Mouse (Mus musculus): ENCODE measurements around the gene Gpi1.
"Not testable (repeated sequence)": the region's sequence is repeated elsewhere in the genome, so short reads cannot be mapped to it uniquely, and the experiment has no call there.

Gpi1 gene

DNA sequence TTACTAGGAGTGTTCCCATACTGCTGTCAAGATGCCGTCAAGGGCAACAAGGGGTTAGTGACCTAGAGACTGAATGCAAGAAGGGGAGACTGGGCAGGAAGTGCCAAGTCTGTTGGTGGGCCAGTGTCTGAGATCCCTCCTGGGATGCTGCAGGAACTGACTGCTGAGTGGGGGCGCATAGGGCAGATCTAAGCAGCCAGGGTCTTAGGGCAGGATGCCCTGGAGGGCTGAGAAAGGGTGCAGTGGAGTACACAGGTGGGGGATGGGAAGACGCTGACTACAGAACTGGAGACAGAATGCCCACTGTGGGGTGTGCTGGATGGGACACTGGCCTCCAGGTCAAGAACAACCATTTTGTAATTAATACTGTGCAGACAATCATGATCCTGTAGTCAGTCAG, 46.3 kb downstream of the Gpi1 start:
- no peak for DNase-seq (ENCODE audit: low spot score in 2 of 2)

DNA sequence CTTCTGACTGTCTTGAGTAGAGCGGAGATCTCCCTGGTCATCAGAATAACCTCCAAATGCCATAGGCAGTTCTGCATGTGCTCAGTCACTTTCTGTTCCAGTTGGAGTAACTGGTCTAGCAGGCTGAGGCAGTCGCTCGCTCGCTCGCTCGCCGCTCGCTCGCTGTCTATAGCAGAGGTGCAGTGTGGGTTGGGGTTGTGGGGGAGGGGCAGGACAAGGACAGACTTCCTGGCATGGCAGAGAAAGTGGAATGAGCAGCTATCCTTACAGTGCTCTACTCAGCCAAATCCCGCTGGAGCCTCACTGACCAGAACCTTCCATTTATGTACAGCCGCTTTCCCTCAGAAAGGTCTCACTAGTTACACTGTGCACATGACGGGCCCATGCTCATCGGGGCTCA, 46.8 kb downstream of the Gpi1 start:
- no peak for DNase-seq (ENCODE audit: low spot score in 2 of 2)

DNA sequence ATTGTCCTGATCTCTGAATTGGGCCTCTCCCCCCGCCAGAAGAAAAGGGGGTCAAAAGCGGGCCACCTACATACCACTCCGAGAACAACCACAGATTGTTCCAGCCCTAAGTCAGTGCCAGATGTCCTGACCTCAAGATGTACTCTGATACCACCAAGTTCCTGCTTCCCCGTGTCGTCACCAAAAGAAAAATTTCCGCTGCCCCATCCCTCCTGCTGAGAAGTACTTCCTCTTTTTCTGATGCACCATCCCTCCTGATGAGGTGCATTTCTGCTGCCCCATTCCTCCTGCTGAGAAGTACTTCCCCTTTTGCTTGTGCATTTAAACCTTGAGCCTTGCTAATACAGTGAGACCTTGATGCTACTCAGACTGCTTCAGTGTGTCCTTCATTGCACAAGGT, 53.9 kb downstream of the Gpi1 start:
- DNase-seq (ENCODE audit: low spot score in 2 of 2), result not testable (repeated sequence)

DNA sequence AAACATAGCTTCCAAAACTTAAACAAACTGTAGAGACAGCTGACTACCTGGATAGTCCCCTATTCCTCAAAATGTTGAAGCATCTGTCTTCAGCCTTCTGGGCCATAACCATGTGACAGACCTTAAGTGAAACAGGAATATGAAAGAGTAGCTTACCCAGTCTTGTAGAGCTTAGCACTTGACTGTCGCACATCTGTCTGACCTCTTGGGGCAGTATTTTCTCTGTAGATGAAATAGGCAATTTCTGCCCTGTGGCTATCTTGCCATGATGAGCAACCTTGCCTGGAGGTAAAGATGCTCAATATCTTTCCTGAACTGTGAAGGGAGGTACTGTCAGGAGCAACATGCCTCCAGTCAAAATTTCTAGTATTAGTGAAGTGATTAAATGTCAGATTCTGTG, 57.9 kb downstream of the Gpi1 start:
- DNase-seq (ENCODE audit: low spot score in 2 of 2), result no peak

DNA sequence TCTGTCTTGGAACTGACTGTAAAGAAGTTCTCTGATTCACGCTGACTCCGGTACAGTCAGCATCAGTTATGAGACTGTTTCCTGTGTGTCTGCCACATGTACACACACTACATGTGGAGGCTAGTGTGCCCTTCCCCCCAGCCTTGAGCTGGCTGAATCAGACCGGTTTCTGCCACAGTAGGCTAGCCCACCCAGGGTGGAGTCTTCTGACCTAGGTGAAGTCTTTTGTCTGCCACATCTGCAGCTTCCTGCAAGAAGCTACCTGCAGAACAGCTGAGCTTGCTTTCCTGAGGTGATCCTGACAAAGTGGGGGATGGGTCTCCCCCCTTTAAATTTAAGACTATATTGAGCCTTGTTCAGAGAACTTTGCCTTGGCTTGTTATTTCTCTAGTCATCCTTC, 60.7 kb downstream of the Gpi1 start, which contains the start of gene Uba2:
Gene Uba2, minus strand, starts transcription at position 146 of the 400 bp plus-strand sequence.
- no peak for DNase-seq (ENCODE audit: low spot score in 2 of 2)

DNA sequence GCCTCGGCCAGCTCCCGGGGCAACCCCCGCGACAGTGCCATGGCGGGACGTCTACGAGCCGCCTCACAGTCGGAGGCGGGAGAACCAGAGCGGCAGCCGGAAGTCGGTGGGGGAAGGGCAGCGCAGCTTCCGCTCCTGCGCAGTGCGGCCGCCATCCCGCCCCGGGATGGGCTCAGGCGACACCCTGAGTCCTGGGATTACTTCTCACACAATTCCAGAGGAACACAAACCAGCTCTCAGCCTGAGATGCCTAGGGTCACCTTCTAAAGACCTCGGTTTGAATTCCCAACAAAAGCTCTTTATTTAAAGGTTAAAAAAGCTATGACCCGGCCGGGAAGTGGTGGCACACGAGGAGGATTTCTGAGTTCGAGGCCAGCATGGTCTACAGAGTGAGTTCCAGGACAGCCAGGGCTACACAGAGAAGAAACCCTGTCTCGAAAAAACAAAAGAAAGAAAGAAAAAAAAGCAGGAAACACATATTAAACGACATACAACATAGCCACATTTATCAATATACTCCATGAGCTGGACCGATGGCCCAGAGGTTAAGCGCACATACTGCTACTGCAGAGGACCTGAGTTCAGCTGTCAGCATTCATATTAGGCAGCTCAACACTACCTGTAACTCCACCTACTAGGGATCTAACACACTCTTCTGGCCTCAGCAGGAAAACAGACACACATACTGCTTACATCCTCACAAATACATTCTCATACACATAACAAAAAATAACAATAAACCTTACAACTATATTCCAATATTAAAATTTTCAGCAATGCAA, 61.5 kb downstream of the Gpi1 start:
- DNase-seq (ENCODE audit: low spot score in 2 of 2), result peak; percentile 78 to 89

DNA sequence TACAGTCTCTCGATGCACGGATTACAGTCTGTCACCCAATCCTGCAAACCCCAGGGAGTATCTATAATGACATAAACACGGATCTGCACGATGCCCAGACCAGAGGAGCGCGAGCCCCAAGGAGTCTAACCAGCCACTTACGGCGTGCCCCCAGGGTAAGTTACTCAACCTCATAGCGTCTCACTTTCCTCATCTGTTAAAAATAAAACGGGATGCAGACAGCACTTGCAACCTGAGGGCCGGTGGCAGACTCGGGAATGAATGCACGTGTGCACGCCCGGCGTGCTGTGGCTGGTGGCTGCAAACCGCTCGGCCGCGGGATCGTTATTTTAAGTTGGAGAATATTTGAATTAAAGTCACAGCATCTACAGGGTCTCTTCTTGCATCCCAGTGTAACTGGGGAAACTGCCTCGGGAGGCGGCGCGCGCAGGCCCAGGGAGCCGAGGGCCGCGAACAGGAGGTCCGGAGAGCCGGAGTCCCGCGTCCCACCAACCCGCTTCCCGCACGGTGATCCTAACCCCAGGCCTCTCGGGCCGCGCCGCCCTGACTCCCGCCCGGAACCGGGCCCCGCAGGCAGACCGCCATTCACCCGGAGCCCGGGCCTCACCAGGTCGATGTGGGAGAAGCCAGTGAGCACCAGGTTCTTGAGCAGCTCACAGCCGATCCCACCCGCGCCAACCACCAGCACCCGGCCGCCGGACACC, 62.2 kb downstream of the Gpi1 start:
- DNase-seq (ENCODE audit: low spot score in 2 of 2), result no peak

DNA sequence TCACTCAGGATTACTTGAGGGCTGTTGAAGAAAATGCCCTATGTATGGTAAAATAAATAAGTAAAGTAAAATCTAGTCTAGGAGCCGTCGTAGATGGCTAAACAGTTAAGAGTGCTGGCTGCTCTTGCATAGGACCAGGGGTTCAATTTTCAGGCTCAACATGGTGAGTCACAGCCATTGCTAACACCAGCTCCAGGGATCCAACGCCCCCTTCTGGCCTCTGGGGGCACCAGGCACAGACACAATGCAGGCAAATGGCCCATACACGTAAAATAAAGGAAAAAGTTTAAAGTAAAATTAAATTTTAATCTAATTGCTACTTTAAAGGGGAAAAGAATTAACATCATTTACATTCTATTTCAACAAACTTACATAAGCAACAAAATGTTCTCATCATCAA, 63.3 kb downstream of the Gpi1 start:
- peak; percentile 16 to 23 for DNase-seq (ENCODE audit: low spot score in 2 of 2)

DNA sequence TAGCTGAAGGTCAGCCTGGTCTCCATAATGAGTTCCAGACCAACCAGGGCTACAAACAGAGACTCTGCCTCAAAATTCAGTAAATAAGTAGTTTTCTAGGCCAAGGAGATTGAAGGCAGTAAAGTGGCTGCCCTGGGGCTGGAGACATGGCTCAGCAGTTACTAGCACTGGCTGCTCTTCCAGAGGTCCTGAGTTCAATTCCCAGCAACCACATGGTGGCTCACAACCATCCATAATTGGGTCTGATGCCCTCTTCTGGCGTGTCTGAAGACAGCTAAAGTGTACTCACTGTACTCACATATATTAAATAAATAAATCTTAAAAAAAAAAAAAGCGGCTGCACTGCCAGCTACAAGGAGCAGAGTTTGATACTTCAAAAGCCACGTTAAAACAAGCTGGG, 64.1 kb downstream of the Gpi1 start:
- no peak for DNase-seq (ENCODE audit: low spot score in 2 of 2)

DNA sequence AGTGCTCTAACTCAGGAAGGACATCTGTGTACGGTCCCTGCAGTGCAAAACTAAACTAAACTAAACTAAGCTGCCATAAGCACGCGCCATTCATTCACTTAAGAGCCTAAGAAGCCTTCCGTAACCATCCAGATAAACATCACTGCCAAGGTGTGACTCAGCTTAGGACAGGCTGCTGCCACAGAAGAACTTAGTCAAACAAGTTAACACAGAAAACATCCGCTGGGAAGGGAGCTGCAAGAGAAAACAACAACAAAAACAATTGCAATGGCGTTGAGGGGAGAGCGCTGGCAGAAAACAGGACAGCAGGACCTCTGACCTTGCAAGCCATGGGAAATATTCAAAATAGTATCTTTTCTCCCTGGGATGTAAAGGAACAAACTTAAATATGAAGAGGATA, 65.5 kb downstream of the Gpi1 start:
- no peak for DNase-seq (ENCODE audit: low spot score in 2 of 2)

DNA sequence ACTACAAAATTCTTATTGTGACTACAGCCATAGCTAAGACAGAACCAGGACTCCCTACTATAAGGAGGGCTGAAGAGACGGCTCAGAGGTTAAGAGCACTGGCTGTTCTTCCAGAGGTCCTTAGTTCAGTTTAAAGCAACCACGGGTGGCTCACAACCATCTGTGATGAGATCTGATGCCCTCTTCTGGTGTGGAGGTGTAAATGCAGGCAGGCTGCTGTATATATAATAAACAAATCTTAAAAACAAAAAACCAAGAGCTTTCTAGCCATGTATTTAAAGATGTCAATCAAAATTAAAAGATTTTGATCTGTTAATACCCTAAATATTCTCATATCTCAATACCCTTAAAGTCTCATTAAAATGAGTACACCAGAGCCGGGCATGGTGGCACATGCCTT, 71.0 kb downstream of the Gpi1 start:
- no peak for DNase-seq (ENCODE audit: low spot score in 2 of 2)

DNA sequence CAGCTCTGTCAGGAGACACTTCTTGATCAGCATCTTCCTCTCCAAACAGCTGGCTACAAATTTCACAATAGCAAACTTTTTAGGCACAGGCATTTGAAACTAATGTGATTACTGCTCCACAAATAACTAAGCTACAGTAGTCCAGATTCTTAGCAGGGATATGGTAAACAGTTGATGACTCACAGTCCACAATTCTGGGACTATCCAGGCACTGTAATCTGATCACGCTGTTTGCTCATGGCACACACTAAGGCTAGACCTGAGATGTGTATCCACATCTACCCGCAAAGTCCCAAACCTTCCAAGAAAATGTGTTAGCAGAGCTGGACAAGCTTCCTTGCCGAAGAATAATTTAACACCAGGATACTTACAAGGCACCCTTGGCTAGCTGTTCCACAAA, 72.1 kb downstream of the Gpi1 start:
- no peak for DNase-seq (ENCODE audit: low spot score in 2 of 2)

All from thymus, postnatal 10 days (tissue).